Mouse (Mus musculus): ENCODE data around the gene Slc26a8. TPM values are rescaled to one million over a fixed set of nuclear protein-coding genes. Genes with fewer than 3 reads are reported as not detected.
A peak's percentile ranks its signal among the peaks of the same experiment; 100 is the strongest.

Slc26a8 gene
- polyA plus RNA-seq, 1 experiment from 2014 or later, result 3.0 TPM

DNA sequence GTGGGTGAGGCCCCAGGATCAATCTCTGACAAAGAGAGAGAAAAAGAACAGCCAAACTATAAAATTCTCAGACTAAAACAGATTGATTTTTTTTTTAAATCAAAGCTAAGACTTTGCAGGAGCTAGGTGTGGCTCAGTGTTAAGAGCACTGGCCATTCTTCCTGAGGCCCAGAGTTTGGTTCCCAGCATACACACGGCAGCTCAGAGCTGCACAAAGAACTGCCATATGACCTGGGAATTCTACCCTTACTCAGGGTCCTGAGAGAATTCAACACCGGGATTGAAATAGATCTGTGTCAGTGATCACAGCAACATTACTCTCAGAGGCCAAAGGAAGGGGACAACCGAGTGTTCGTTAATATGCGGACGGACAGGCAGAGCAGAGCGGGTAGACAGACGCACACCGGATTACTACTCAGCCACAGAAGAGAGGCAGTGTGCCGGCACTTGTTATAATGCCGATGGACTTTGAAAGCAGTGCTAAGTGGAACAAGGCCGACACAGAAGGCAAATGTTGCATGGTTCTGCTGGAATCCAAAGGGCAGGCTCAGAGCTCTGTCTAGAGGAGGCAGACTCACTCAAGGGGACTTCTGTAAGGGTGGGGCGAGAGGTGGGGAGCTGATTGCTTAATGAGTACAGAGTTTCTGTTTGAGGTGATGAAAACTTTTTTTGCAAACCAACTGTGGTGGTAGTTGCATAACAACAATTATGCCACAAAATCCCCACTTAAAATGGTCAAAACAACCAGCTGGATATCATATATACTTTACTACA, 7.5 kb downstream of the Slc26a8 start:
- Histone ChIP-seq H3K27me3 (ENCODE audit: control insufficient read depth, insufficient read depth, low read length) (no peaks in the 10 kb centered on the region), H3K9me3 (ENCODE audit: control insufficient read depth, low read length) (no peaks in the 10 kb centered on the region), H3K27ac (ENCODE audit: low read depth, low read length) (no peak overlapping the region), H3K4me1 (ENCODE audit: control insufficient read depth, insufficient read depth, low read length) (no peaks in the 10 kb centered on the region), H3K36me3 (ENCODE audit: control insufficient read depth, insufficient read depth, low read length) (no peaks in the 10 kb centered on the region), H3K4me2 (ENCODE audit: low read depth, low read length) (no peak overlapping the region), H3K9ac (replicated peaks; ENCODE audit: low read depth, low read length) (no peak overlapping the region), H3K4me3 (ENCODE audit: low read depth, low read length) (no peak overlapping the region)
- ATAC-seq (ENCODE audit: low read depth), result no peak
- WGBS, result 85% methylated on average over 13 of the region's 13 CpGs

DNA sequence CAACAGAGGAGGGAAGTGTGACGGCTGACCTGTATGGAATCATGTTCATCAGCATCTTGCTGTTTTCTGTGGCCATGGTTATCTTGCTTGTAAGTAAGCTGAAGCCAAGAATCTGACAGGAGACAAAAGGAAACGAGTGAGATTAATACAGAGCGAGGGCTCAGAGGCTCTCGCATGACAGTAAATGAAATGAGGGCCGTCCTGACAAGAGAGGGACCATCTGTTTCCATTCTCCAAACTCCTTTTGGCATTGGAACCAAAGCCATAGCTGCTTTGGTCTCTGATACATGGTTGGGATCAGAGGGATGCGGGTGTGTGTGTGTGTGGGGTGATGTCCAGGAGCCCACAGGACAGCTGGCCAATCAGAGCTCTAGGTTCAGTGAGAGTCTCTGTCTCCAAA, 30.5 kb downstream of the Slc26a8 start:
- no peak overlapping the region for H3K4me2 ChIP-seq (ENCODE audit: low read depth, low read length)
- H3K27me3 ChIP-seq (ENCODE audit: control insufficient read depth, insufficient read depth, low read length), result no peaks in the 10 kb centered on the region
- no peak overlapping the region for H3K4me3 ChIP-seq (ENCODE audit: low read depth, low read length)
- no peaks in the 10 kb centered on the region for H3K9me3 ChIP-seq (ENCODE audit: control insufficient read depth, low read length)
- H3K4me1 ChIP-seq (ENCODE audit: control insufficient read depth, insufficient read depth, low read length), result no peaks in the 10 kb centered on the region
- no peak overlapping the region for H3K27ac ChIP-seq (ENCODE audit: low read depth, low read length)
- H3K9ac ChIP-seq (replicated peaks; ENCODE audit: low read depth, low read length), result no peak overlapping the region
- WGBS, result 55% methylated on average over 6 of the region's 6 CpGs
- no peaks in the 10 kb centered on the region for H3K36me3 ChIP-seq (ENCODE audit: control insufficient read depth, insufficient read depth, low read length)
- ATAC-seq (ENCODE audit: low read depth), result no peak

DNA sequence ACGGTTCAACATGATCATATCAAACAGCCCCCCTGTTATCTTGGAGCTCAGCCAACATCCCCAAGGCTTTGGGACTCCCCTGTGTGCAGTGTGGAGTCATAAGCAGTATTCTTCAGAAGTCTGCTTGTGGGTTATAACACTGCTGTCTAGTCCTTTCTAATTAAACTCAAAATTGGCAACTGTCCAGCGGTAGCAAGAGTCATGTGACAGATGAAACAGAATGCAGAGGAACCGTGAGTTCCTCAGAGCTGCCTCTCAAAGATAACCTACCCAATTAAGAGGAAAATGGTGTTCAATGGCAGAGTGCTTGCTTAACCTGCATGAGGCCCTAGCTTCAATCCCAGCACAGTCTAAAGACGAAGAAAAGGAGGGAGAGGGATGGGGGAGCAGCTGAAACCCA, 32.1 kb downstream of the Slc26a8 start:
- WGBS, result 35% methylated on average over 4 of the region's 4 CpGs
- no peaks in the 10 kb centered on the region for H3K9me3 ChIP-seq (ENCODE audit: control insufficient read depth, low read length)
- ATAC-seq (ENCODE audit: low read depth), result peak; percentile 85
- H3K36me3 ChIP-seq (ENCODE audit: control insufficient read depth, insufficient read depth, low read length), result no peaks in the 10 kb centered on the region
- H3K9ac ChIP-seq (replicated peaks; ENCODE audit: low read depth, low read length), result no peak overlapping the region
- H3K4me3 ChIP-seq (ENCODE audit: low read depth, low read length), result no peak overlapping the region
- no peaks in the 10 kb centered on the region for H3K4me1 ChIP-seq (ENCODE audit: control insufficient read depth, insufficient read depth, low read length)
- no peaks in the 10 kb centered on the region for H3K27me3 ChIP-seq (ENCODE audit: control insufficient read depth, insufficient read depth, low read length)
- H3K27ac ChIP-seq (ENCODE audit: low read depth, low read length), result no peak overlapping the region; the same call in 1 of the 2 replicates
- no peak overlapping the region for H3K4me2 ChIP-seq (ENCODE audit: low read depth, low read length)

DNA sequence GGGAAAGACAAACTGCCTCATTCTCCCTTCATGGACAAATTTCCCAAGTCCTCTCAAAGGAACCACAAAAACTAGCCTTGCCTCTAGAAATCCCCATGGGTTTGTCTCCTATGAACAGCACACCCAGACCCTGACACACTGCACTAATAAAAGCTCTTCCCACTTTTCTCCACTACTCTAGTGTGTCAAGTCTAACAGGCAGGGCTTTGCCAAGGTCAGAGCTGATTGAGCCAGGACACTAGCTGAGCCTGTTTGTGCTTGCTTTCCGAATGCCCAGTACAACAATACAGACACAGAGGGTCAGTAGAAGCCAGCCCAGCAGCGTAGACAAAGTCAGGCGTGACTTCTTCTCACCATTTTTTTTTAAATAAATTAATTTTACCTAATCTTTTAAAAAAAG, 39.8 kb downstream of the Slc26a8 start:
- no peaks in the 10 kb centered on the region for H3K36me3 ChIP-seq (ENCODE audit: control insufficient read depth, insufficient read depth, low read length)
- no peak overlapping the region for H3K4me3 ChIP-seq (ENCODE audit: low read depth, low read length)
- H3K9me3 ChIP-seq (ENCODE audit: control insufficient read depth, low read length), result no peaks in the 10 kb centered on the region
- H3K27me3 ChIP-seq (ENCODE audit: control insufficient read depth, insufficient read depth, low read length), result no peaks in the 10 kb centered on the region
- 74% methylated on average over 3 of the region's 3 CpGs for WGBS
- no peaks in the 10 kb centered on the region for H3K4me1 ChIP-seq (ENCODE audit: control insufficient read depth, insufficient read depth, low read length)
- H3K9ac ChIP-seq (replicated peaks; ENCODE audit: low read depth, low read length), result no peak overlapping the region
- no peak overlapping the region for H3K4me2 ChIP-seq (ENCODE audit: low read depth, low read length)
- no peak overlapping the region for H3K27ac ChIP-seq (ENCODE audit: low read depth, low read length)
- ATAC-seq (ENCODE audit: low read depth), result no peak

DNA sequence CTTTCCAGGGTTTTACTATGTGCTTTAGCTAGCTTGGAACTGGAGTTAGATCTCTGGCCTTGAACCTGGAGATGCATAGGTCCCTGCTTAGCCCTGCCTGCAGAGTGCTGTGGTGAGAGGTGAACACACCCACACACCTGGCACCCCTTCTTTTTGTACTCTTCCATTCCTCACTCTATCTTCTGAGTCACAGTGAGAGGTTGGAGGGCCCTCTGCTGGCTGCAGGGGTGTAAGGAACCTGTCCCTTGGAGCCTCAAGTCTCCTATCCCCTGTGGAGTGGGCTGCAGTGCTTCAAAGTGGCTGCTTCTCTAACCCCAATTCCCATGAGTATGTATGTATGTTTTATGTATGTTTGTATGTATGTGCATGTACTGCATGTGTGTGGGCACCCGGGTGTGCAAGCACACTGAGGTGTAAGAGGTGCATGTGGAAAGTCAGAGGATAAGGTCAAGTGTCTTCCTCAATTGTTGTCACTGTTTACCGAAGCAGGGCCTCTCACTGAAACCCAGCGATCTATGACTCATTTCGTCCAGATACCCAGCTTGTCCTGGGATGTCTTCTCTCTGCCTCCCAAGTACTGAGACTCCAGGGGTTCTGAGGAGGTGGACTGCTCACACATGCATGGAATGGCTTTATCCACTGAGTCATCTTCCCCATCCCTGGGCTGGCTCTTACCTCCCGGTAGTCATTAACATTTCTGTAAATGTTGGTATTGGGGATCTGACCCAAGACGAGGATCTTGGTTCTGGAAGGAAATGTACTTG, 41.2 kb downstream of the Slc26a8 start:
- no peak for ATAC-seq (ENCODE audit: low read depth)
- Histone ChIP-seq H3K4me2 (ENCODE audit: low read depth, low read length) (no peak overlapping the region), H3K4me3 (ENCODE audit: low read depth, low read length) (no peak overlapping the region), H3K4me1 (ENCODE audit: control insufficient read depth, insufficient read depth, low read length) (no peaks in the 10 kb centered on the region), H3K9ac (replicated peaks; ENCODE audit: low read depth, low read length) (no peak overlapping the region), H3K9me3 (ENCODE audit: control insufficient read depth, low read length) (no peaks in the 10 kb centered on the region), H3K27ac (ENCODE audit: low read depth, low read length) (no peak overlapping the region), H3K27me3 (ENCODE audit: control insufficient read depth, insufficient read depth, low read length) (no peaks in the 10 kb centered on the region), H3K36me3 (ENCODE audit: control insufficient read depth, insufficient read depth, low read length) (no peaks in the 10 kb centered on the region)
- WGBS, result 54% methylated on average over 6 of the region's 6 CpGs

DNA sequence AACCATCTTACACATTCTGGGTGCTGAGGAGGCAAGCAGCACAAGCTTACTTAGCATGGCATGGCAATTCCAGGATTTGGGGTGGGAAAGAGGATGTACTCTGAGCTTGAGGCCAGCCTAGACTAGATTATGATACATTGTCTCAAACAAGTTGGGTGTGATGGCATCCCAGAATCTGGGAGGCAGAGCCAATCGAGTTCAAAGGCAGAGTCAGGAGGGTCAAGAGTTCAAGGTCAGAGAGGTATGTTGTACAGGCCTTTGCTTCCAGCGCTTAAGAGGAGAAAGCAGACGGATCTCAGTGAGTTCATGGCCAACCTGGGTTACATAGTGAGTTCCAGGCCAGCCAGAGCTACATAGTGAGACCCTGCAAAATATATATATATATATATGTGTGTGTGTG, 43.8 kb downstream of the Slc26a8 start:
- Histone ChIP-seq H3K27me3 (ENCODE audit: control insufficient read depth, insufficient read depth, low read length) (no peaks in the 10 kb centered on the region), H3K9ac (replicated peaks; ENCODE audit: low read depth, low read length) (no peak overlapping the region), H3K4me2 (ENCODE audit: low read depth, low read length) (no peak overlapping the region), H3K27ac (ENCODE audit: low read depth, low read length) (no peak overlapping the region), H3K9me3 (ENCODE audit: control insufficient read depth, low read length) (no peaks in the 10 kb centered on the region), H3K4me3 (ENCODE audit: low read depth, low read length) (no peak overlapping the region), H3K36me3 (ENCODE audit: control insufficient read depth, insufficient read depth, low read length) (no peaks in the 10 kb centered on the region), H3K4me1 (ENCODE audit: control insufficient read depth, insufficient read depth, low read length) (no peaks in the 10 kb centered on the region)
- ATAC-seq (ENCODE audit: low read depth), result no peak
- 76% methylated on average over 3 of the region's 3 CpGs for WGBS

DNA sequence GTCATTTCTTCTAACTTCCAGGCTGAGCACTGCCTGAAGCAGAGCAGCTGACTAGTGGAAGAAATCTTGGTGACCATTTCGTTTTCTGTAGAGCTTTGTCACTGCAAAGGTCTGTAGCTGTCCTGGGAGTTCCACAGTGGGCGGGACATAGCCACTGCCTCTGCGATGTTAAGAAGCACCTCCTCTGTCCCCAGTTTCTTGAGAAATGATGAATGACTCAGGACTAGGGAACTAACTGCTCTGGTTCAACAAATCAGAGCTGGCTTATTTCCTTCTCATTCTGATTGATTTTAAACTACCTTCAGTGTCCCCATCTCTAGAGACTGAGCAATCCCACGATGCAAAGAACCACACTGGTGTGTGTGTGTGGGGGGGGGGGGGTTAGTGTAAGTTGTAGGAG, 45.9 kb downstream of the Slc26a8 start:
- no peak overlapping the region for H3K4me2 ChIP-seq (ENCODE audit: low read depth, low read length)
- ATAC-seq (ENCODE audit: low read depth), result no peak
- no peaks in the 10 kb centered on the region for H3K9me3 ChIP-seq (ENCODE audit: control insufficient read depth, low read length)
- 62% methylated on average over 4 of the region's 4 CpGs for WGBS
- no peak overlapping the region for H3K27ac ChIP-seq (ENCODE audit: low read depth, low read length)
- no peak overlapping the region for H3K4me3 ChIP-seq (ENCODE audit: low read depth, low read length)
- no peaks in the 10 kb centered on the region for H3K36me3 ChIP-seq (ENCODE audit: control insufficient read depth, insufficient read depth, low read length)
- no peaks in the 10 kb centered on the region for H3K4me1 ChIP-seq (ENCODE audit: control insufficient read depth, insufficient read depth, low read length)
- no peaks in the 10 kb centered on the region for H3K27me3 ChIP-seq (ENCODE audit: control insufficient read depth, insufficient read depth, low read length)
- no peak overlapping the region for H3K9ac ChIP-seq (replicated peaks; ENCODE audit: low read depth, low read length)

DNA sequence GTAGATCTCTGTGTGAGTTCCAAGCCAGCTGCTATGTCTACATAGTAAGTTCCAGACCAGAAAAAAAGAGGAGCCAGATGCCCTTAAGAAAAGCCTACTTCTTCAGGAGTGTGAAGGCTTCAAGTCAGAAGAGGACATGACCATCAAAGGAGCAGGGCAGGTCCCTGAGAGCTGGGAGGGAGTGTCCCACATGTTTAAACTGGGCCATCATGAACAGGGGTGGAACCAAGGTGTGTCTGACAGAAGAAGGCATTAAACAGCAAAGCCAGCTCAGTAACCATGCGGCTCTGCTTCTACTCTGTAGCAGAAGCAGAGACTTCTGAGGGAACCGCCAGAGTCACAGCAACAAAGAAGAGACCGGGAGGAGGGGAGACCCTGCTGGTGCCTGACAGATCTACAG, 46.3 kb downstream of the Slc26a8 start:
- no peak overlapping the region for H3K4me2 ChIP-seq (ENCODE audit: low read depth, low read length)
- H3K9me3 ChIP-seq (ENCODE audit: control insufficient read depth, low read length), result no peaks in the 10 kb centered on the region
- no peak overlapping the region for H3K4me3 ChIP-seq (ENCODE audit: low read depth, low read length)
- H3K9ac ChIP-seq (replicated peaks; ENCODE audit: low read depth, low read length), result no peak overlapping the region
- H3K27ac ChIP-seq (ENCODE audit: low read depth, low read length), result no peak overlapping the region
- no peaks in the 10 kb centered on the region for H3K27me3 ChIP-seq (ENCODE audit: control insufficient read depth, insufficient read depth, low read length)
- no peak for ATAC-seq (ENCODE audit: low read depth)
- 44% methylated on average over 3 of the region's 3 CpGs for WGBS
- H3K36me3 ChIP-seq (ENCODE audit: control insufficient read depth, insufficient read depth, low read length), result no peaks in the 10 kb centered on the region
- no peaks in the 10 kb centered on the region for H3K4me1 ChIP-seq (ENCODE audit: control insufficient read depth, insufficient read depth, low read length)

DNA sequence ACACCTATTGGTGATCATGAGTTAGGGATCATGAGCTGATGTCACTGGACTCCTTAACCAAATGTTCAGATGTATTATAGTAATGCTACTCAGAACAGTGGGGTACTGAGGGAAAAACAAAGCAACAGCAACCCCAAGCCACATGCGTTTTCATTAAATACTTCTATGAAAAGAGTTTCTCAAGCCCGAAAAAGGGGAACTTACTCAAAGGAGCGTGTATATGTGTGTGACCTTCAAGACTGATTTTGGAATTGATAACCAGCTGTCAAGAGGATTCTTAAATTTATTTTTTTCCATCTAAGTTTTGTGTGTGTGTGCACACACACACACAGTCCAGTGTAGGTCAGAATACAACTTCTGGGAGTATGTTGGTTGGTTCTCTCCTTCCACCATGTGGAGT, 49.9 kb downstream of the Slc26a8 start:
- H3K9ac ChIP-seq (replicated peaks; ENCODE audit: low read depth, low read length), result no peak overlapping the region
- no peak overlapping the region for H3K4me2 ChIP-seq (ENCODE audit: low read depth, low read length)
- H3K27me3 ChIP-seq (ENCODE audit: control insufficient read depth, insufficient read depth, low read length), result no peaks in the 10 kb centered on the region
- H3K9me3 ChIP-seq (ENCODE audit: control insufficient read depth, low read length), result no peaks in the 10 kb centered on the region
- 95% methylated on average over 3 of the region's 3 CpGs for WGBS
- H3K4me3 ChIP-seq (ENCODE audit: low read depth, low read length), result no peak overlapping the region
- no peaks in the 10 kb centered on the region for H3K4me1 ChIP-seq (ENCODE audit: control insufficient read depth, insufficient read depth, low read length)
- ATAC-seq (ENCODE audit: low read depth), result no peak
- H3K27ac ChIP-seq (ENCODE audit: low read depth, low read length), result no peak overlapping the region
- H3K36me3 ChIP-seq (ENCODE audit: control insufficient read depth, insufficient read depth, low read length), result no peaks in the 10 kb centered on the region
